Mouse (Mus musculus) ES-E14 (cell line): Measurements from ENCODE around the gene Sdsl.

Experiments
- HCFC1 ChIP-seq: IDR thresholded peaks from 2 replicates; pipeline ENCODE4 v1.6.1; 2012; ENCODE audit warnings: low read length, inconsistent platforms, borderline replicate concordance; ENCODE audit not compliant: insufficient read depth
- MAFK ChIP-seq: IDR thresholded peaks from 2 replicates; pipeline ENCODE4 v1.6.1; 2014; ENCODE audit warnings: mild to moderate bottlenecking, low read depth, low read length, inconsistent platforms; ENCODE audit not compliant: insufficient read depth
- ZC3H11A ChIP-seq: IDR thresholded peaks from 2 replicates; pipeline ENCODE4 v1.6.1; 2012; ENCODE audit warnings: low read depth, mild to moderate bottlenecking, inconsistent platforms, low read length, borderline replicate concordance
- ZNF384 ChIP-seq: IDR thresholded peaks from 2 replicates; pipeline ENCODE4 v1.6.1; 2012; ENCODE audit warnings: low read depth, low read length, inconsistent platforms

GRCm38 (mm10) chr5:120493873-120494395 lies 21.3 kb upstream of the Sdsl start:
- TF ChIP-seq ZNF384: no peak
- no peak for TF ChIP-seq ZC3H11A
- no peak for TF ChIP-seq HCFC1
- no peak for TF ChIP-seq MAFK
